Mouse (Mus musculus) right cerebral cortex, postnatal 14 days (tissue): ENCODE results near the gene Gm49384.

ENCODE experiments used
- DNase-seq: peaks from one replicate; pipeline ENCODE4 v3.0.0; 2022

Gene Gm49384

DNA sequence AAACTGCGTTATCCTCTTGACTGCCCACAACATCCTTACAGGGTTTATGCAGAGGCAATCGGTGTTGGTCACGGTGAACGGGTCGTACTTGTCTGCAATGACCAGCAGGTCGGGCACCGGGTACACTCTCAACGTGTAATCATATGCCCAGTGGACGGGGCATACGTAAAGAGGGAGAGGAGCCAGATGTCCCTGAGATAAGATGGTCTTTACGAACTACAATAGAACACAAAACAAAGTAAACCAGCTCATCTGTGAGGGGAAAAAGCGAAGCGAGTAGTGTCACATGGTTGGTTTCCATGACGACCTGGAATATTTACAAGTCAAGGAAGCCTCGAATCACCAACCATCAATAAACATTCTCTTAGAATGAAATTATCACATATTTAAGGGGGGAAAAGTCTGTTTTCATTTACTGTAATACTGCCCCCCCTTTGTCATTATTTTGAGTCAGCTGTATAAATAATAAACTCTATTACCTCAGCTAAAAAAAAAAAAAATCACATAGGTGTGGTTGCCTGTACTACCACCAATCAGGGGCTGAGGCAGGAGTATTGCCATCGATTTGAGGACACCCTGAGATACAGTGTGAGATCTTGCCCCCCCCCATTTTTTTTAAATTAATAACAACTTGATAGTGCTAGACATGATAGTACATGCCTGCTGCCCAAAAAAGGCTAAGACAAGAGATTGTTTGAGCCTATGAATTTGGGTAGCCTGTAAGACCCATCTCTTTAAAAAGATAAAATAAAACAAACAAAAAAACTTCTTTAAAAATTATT lies at the start of gene Gm49384:
Gene Gm49384 (minus strand): TSS at position 216 of the 782 bp plus-strand sequence.
- DNase-seq, result no peak

- no peak for DNase-seq
Observed at GRCm38 (mm10) chr12:69253806-69254205, 49.7 kb upstream of the Gm49384 start.

- DNase-seq, result no peak
Observed at GRCm38 (mm10) chr12:69250756-69251155, 46.7 kb upstream of the Gm49384 start.

DNA sequence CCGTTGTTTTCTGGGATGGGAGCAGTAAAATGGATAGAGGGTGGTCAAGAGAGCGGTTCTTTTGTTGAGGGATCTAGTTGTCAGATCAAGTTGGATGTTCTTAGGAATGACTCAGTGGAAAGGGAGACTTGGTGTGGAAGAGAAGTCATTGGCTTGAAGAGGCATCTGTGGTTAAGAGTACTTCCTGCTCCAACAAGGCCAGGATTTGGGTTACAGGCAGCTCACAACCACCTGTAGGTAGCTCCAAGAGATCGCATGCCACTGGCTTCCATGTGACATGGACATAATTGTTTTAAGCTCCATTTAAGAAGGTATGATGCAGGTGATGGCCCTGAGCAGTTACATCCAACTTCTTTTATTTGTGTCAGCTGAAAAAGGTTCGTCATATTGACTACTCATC lies 45.7 kb upstream of the Gm49384 start:
- DNase-seq, result no peak

DNA sequence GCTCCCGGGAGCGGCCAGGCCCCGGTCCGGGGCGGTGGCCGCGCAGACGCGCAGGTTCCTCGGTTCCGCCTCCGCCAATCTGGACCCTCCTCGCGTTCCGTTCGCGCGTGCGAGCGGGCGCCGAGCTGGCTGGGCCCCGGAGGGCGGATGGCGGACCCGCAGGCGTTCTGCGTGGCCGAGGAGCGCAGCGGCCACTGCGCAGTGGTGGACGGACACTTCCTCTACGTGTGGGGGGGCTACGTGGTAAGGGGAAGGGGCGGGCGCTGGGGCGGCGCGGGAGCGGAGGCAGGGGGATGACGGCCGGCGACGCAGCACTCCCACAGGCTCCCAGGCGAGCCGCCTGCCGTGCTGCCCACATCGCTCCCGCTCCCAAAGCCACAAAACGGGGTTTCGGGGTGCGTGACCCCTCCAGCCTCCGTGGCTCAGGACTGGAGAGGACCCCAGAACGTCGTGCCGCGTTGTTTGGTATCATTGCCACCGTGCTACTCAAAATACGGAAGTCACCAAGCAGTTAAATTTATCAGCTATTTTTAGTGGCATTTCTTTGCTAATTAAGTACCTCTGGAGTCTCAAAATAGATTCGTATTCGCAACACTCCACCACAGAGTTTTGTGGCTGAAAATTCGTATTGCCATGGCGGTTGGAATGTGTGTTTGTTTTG lies 37.8 kb upstream of the Gm49384 start:
- peak; percentile 74 for DNase-seq

- no peak for DNase-seq
Observed at GRCm38 (mm10) chr12:69241405-69241770, 37.3 kb upstream of the Gm49384 start.

DNA sequence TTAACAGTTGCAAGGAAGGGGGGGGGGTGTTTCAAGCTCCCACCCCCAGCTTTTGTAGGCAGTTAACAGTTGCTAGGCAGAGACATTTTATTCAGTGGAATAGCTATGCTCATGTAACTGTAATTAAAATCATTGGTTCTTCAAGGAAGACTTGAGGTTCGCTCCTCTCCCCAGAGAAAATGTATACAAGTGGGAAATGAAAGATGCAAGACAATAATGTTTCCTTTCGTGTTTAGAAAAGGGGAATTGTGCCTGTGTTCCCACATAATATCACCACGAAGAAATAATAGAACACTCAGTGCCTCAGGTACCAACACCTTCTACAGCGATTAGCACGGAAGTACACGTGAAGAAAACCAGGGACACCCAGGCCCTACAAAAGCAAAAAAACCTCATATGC lies 36.8 kb upstream of the Gm49384 start, which contains the start of gene Klhdc1:
Gene Klhdc1 (plus strand): TSS at position 301 of the 400 bp plus-strand sequence.
- DNase-seq, result no peak

- no peak for DNase-seq
Observed at GRCm38 (mm10) chr12:69238284-69238683, 34.2 kb upstream of the Gm49384 start.

DNA sequence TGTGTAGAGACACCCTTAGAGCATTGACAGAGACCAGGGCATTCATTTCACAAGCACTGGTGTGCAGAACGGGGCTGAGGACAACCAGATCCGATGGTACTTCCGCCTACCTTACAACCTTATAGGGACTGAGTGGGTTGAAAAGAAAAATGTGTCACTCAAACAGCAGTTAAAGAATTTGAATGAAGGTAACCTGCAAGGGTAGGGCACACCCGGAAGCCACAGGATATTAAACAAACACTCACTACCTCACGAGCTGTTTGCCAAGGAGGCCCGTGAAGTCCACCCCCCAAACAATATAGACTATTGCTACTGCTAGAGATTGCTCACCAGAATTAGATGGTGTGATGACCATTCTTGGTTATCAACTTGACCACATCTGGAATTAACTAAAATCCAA lies 31.7 kb upstream of the Gm49384 start:
- no peak for DNase-seq

- no peak for DNase-seq
Observed at GRCm38 (mm10) chr12:69229251-69229650, 25.2 kb upstream of the Gm49384 start.

- DNase-seq, result peak; percentile 83
Observed at GRCm38 (mm10) chr12:69227776-69228466, 23.9 kb upstream of the Gm49384 start, which contains the start of gene Pole2. Gene Pole2 (minus strand): TSS chr12:69228195.

DNA sequence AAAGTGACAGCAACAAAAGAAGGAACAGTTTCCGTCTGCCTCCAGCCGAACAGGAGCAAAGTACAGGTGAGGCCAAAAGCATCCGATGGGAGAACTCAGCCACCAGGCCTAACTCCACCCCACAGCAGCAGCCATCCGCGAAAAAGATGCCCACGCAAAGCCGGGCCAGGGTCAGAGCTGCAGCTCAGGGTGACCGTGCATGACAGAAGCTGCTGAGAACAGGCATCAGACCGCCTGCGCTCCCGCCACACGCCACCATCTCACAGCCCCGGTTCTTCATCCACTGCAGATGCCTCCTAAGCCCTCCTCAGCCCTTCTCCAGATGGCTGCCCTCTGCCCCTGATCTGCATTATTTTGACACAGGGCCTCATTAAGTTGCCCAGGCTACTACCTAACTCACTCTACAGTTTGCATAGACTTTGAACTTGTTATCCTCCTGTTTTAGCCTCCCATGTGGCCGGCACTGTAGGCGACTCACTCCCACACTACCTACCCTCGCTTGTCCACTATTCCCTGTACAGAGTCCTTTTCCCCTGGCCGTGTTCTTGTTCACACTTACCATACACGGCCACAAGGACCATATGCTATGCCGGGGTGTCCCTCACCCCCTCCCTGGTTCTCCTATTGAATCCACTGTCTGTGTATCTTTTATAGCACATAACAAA lies 16.7 kb upstream of the Gm49384 start:
- DNase-seq, result no peak

DNA sequence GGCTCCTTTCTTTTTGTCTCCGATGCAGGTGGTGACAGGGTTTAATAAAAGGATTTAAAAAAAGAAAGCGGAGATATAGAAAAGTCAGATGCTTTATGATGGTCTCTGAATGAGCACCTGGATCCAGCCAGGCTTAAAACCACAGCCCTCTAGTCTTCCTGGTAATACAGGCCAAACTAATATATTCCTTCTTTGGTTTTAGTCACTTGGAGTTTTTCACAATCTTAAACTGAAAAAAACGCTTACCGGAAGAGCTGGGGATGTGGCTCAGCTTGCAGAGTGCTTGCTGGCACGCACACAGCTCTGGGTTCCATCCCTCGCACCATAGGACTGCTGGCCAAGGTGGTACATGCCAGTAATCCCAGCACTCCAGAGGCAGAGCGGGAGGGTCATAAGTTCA lies 12.5 kb upstream of the Gm49384 start:
- no peak for DNase-seq

GRCm38 (mm10) chr12:69215000-69215785 lies 11.1 kb upstream of the Gm49384 start:
- DNase-seq, result peak; percentile 42

DNA sequence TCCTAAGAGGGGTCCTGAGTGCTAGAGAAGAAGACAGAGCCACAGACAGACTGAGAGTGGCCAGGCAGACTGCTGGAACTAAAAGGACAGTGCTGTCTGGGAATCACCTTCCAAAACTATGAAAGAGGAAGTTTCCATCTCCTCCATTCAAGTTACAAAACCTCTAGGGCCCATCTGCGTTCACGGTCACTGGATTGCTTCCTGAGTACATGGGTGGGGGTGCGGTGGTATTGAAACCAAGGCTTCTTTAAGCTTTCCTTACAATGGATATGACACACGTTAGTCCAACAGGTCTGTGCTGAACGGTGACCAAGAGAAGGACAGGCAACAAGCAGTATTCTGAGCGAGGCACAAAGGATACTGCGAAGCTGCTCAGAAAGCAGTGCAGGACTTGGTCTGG lies 10.3 kb upstream of the Gm49384 start:
- DNase-seq, result no peak

DNA sequence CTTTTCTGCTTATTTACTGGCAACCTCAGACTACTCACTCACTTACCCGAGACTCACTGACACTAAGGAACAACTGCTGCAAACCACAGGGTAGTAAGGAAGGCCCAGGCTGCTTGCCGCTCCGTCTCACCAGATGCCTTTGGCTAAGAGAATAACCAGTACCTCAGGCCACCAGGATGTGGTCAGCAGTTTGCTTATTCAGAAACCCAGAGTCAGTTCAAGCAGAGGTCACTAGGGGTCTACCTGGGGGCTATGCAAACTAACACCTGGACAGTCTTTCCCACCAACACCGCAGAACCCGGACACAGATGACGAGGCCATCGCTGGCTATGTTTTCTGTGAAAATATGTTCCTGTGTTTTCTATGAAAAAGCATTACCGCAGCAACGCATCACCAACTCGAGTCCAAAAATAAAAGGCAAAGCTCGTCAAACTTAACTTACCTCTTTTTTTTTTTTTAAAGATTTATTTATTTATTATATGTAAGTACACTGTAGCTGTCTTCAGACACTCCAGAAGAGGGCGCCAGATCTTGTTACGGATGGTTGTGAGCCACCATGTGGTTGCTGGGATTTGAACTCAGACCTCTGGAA lies 9.2 kb upstream of the Gm49384 start:
- DNase-seq, result no peak

GRCm38 (mm10) chr12:69211057-69211456 lies 7.0 kb upstream of the Gm49384 start:
- DNase-seq, result no peak

- no peak for DNase-seq
Observed at GRCm38 (mm10) chr12:69210056-69210979, 6.3 kb upstream of the Gm49384 start.

DNA sequence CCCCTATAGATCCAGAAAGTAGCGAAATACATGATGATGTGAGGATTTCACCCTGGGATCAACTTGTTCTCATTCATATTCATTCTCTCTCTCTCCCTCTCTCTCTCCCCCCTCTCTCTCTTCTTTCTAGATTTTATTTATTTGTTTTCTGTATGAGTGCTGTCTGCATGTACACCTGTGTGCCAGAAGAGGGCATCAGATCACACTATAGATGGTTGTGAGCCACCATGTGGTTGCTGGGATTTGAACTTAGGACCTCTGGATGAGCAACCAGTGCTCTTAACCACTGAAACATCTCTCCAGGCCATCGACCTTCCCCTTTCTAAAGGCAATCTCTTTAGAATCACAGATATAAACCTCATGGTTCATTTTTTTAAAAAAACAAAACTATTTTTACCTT lies 4.5 kb upstream of the Gm49384 start:
- no peak for DNase-seq

DNA sequence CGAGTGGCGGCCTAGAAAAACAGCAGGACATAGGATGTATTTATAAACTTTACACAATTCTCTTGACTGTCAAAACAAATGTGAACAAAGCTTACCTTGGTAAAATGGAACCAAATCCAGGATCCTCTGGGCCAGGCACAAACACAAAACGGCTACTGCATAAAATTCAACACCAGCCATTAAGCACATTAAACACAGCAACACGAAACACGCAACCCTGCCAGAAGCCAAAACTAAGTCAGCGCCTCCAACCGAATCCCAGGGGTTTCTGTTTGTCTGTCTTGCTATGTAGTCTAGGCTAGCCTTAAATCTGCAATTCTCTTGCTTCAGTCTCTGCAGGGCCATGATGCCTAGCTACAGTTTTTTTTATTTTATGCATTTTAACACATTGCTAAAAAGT lies 3.9 kb upstream of the Gm49384 start:
- DNase-seq, result no peak

DNA sequence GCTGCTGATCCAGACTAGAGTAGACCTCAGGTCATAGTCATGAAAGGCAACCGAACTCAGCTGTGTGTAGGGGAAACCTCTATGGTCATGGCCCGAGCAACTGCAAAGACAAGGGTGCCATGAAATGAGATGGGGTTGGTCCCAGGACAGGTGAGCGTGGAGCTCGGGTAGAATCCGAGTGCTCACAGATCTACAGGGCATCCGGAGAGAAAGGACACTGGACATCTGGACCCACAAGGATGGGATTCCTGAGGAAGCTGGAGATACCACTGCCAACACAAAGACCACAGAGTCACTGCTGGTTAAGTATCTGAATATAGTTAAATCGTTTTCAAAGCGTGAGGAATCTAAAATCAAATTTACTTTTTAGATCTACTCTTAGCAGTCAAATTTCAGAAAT lies 3.3 kb upstream of the Gm49384 start:
- DNase-seq, result no peak
